Mouse (Mus musculus): Measurements from ENCODE around the gene Il11.
"Not testable (repeated sequence)": the region's sequence is repeated elsewhere in the genome, so short reads cannot be mapped to it uniquely, and the experiment has no call there.

Il11 gene

GRCm38 (mm10) chr7:4794631-4795168 is 12.0 kb upstream of the Il11 start:
- no peaks in the 10 kb centered on the region for H3K27me3 ChIP-seq (ENCODE audit: control insufficient read depth, insufficient read depth, low read length, poor library complexity, severe bottlenecking)

GRCm38 (mm10) chr7:4793674-4794073 is 11.0 kb upstream of the Il11 start:
- DNase-seq (ENCODE audit: low read depth, low spot score), result no peak
- Histone ChIP-seq H3K36me3 (ENCODE audit: control insufficient read depth, insufficient read depth, low read length, poor library complexity, severe bottlenecking) (peaks cover 5% of the 10 kb centered on the region), H3K27me3 (ENCODE audit: control insufficient read depth, insufficient read depth, low read length, poor library complexity, severe bottlenecking) (no peaks in the 10 kb centered on the region)

More at GRCm38 (mm10) chr7:4794631-4795168, 12.0 kb upstream of the Il11 start:
- no peak for DNase-seq (ENCODE audit: low read depth, low spot score)
- peaks cover 5% of the 10 kb centered on the region for H3K36me3 ChIP-seq (ENCODE audit: control insufficient read depth, insufficient read depth, low read length, poor library complexity, severe bottlenecking)

GRCm38 (mm10) chr7:4793248-4793647 is 10.6 kb upstream of the Il11 start:
- DNase-seq (ENCODE audit: low read depth, low spot score); H3K36me3 ChIP-seq (ENCODE audit: control insufficient read depth, insufficient read depth, low read length, poor library complexity, severe bottlenecking); H3K27me3 ChIP-seq (ENCODE audit: control insufficient read depth, insufficient read depth, low read length, poor library complexity, severe bottlenecking): not testable (repeated sequence)

GRCm38 (mm10) chr7:4792278-4793212 is 9.9 kb upstream of the Il11 start, which contains the start of gene Rpl28:
Gene Rpl28 (plus strand): TSS chr7:4792874.
- Histone ChIP-seq H3K27me3 (ENCODE audit: control insufficient read depth, insufficient read depth, low read length, poor library complexity, severe bottlenecking) (no peaks in the 10 kb centered on the region), H3K36me3 (ENCODE audit: control insufficient read depth, insufficient read depth, low read length, poor library complexity, severe bottlenecking) (peaks cover 5% of the 10 kb centered on the region)
- peak; percentile 97 for DNase-seq (ENCODE audit: low read depth, low spot score)

- no peaks in the 10 kb centered on the region for H3K27me3 ChIP-seq (ENCODE audit: control insufficient read depth, insufficient read depth, low read length, poor library complexity, severe bottlenecking)
- peak; percentile 31 for DNase-seq (ENCODE audit: low read depth, low spot score)
- no peaks in the 10 kb centered on the region; the same call in 1 of the 2 replicates for H3K36me3 ChIP-seq (ENCODE audit: control insufficient read depth, insufficient read depth, low read length, poor library complexity, severe bottlenecking)
Measured at GRCm38 (mm10) chr7:4789436-4789935, 6.8 kb upstream of the Il11 start, which contains the start of gene Tmem238. Gene Tmem238 (minus strand): TSS chr7:4789656.

GRCm38 (mm10) chr7:4788499-4789435 is 6.1 kb upstream of the Il11 start:
- Histone ChIP-seq H3K36me3 (ENCODE audit: control insufficient read depth, insufficient read depth, low read length, poor library complexity, severe bottlenecking) (no peaks in the 10 kb centered on the region), H3K27me3 (ENCODE audit: control insufficient read depth, insufficient read depth, low read length, poor library complexity, severe bottlenecking) (no peaks in the 10 kb centered on the region)
- peak; percentile 55 for DNase-seq (ENCODE audit: low read depth, low spot score)

GRCm38 (mm10) chr7:4783667-4784268 is 1.1 kb upstream of the Il11 start:
- no peak for DNase-seq (ENCODE audit: low read depth, low spot score)
- H3K27me3 ChIP-seq (ENCODE audit: control insufficient read depth, insufficient read depth, low read length, poor library complexity, severe bottlenecking), result no peaks in the 10 kb centered on the region
- no peaks in the 10 kb centered on the region for H3K36me3 ChIP-seq (ENCODE audit: control insufficient read depth, insufficient read depth, low read length, poor library complexity, severe bottlenecking)

GRCm38 (mm10) chr7:4782130-4782529 is 529 bp downstream of the Il11 start:
- no peak for DNase-seq (ENCODE audit: low read depth, low spot score)
- no peaks in the 10 kb centered on the region for H3K36me3 ChIP-seq (ENCODE audit: control insufficient read depth, insufficient read depth, low read length, poor library complexity, severe bottlenecking)
- no peaks in the 10 kb centered on the region for H3K27me3 ChIP-seq (ENCODE audit: control insufficient read depth, insufficient read depth, low read length, poor library complexity, severe bottlenecking)

- no peak for DNase-seq (ENCODE audit: low read depth, low spot score)
- H3K27me3 ChIP-seq (ENCODE audit: control insufficient read depth, insufficient read depth, low read length, poor library complexity, severe bottlenecking), result no peaks in the 10 kb centered on the region; the same call in 1 of the 2 replicates
- no peaks in the 10 kb centered on the region for H3K36me3 ChIP-seq (ENCODE audit: control insufficient read depth, insufficient read depth, low read length, poor library complexity, severe bottlenecking)
Measured at GRCm38 (mm10) chr7:4779921-4780320, 2.7 kb downstream of the Il11 start.

- Histone ChIP-seq H3K27me3 (ENCODE audit: control insufficient read depth, insufficient read depth, low read length, poor library complexity, severe bottlenecking) (no peaks in the 10 kb centered on the region; the same call in 1 of the 2 replicates), H3K36me3 (ENCODE audit: control insufficient read depth, insufficient read depth, low read length, poor library complexity, severe bottlenecking) (no peaks in the 10 kb centered on the region)
- DNase-seq (ENCODE audit: low read depth, low spot score), result no peak
Measured at GRCm38 (mm10) chr7:4777851-4778637, 4.6 kb downstream of the Il11 start.

GRCm38 (mm10) chr7:4776861-4777830 is 5.5 kb downstream of the Il11 start:
- peak; percentile 41 for DNase-seq (ENCODE audit: low read depth, low spot score)
- Histone ChIP-seq H3K36me3 (ENCODE audit: control insufficient read depth, insufficient read depth, low read length, poor library complexity, severe bottlenecking) (no peaks in the 10 kb centered on the region), H3K27me3 (ENCODE audit: control insufficient read depth, insufficient read depth, low read length, poor library complexity, severe bottlenecking) (no peaks in the 10 kb centered on the region; the same call in 1 of the 2 replicates)

- Histone ChIP-seq H3K27me3 (ENCODE audit: control insufficient read depth, insufficient read depth, low read length, poor library complexity, severe bottlenecking) (no peaks in the 10 kb centered on the region; the same call in 1 of the 2 replicates), H3K36me3 (ENCODE audit: control insufficient read depth, insufficient read depth, low read length, poor library complexity, severe bottlenecking) (no peaks in the 10 kb centered on the region)
- DNase-seq (ENCODE audit: low read depth, low spot score), result no peak
Measured at GRCm38 (mm10) chr7:4776131-4776530, 6.5 kb downstream of the Il11 start.

Data from splenic B cell, adult 2 months (primary cell).